Mouse (Mus musculus) hindbrain, postnatal 0 days (tissue): ENCODE data around the gene Rfx7. TPM values are rescaled to one million over a fixed set of nuclear protein-coding genes. Genes with fewer than 3 reads are reported as not detected.
"Not testable (repeated sequence)": the region's sequence is repeated elsewhere in the genome, so short reads cannot be mapped to it uniquely, and the experiment has no call there.

ENCODE experiments used
- ATAC-seq: fragments of 200-750 bp; cut with Nextera tagmentation; 2 replicates; pipeline ENCODE4 v1.8.0; 2017; ENCODE audit warnings: mild to moderate bottlenecking, moderate TSS enrichment, moderate library complexity
- DNase-seq: peaks from one replicate; pipeline ENCODE4 v3.0.0-alpha.2; 2015; ENCODE audit warnings: low spot score
- H3K27ac ChIP-seq: fragments of 300-500 bp; sonication (generic); 2 replicates; pipeline ENCODE4 v1.5.1; 2014; ENCODE audit warnings: mild to moderate bottlenecking
- H3K27me3 ChIP-seq: fragments of 300-500 bp; sonication (generic); 2 replicates; pipeline ENCODE4 v1.6.1; 2014; ENCODE audit warnings: low read length, mixed read lengths; ENCODE audit not compliant: insufficient read depth
- H3K36me3 ChIP-seq: fragments of 300-500 bp; sonication (generic); 2 replicates; pipeline ENCODE4 v1.6.1; 2014; ENCODE audit warnings: low read length, mixed read lengths; ENCODE audit not compliant: insufficient read depth
- H3K4me1 ChIP-seq: fragments of 300-500 bp; sonication (generic); 2 replicates; pipeline ENCODE4 v1.6.1; 2014; ENCODE audit warnings: antibody characterized with exemption, low read length, mixed read lengths; ENCODE audit not compliant: insufficient read depth
- H3K4me2 ChIP-seq: fragments of 300-500 bp; sonication (generic); 2 replicates; pipeline ENCODE4 v1.6.1; 2014; ENCODE audit warnings: low read depth, mild to moderate bottlenecking, low read length, moderate library complexity, mixed read lengths
- H3K4me3 ChIP-seq: fragments of 300-500 bp; sonication (generic); 2 replicates; pipeline ENCODE4 v1.5.1; 2014; ENCODE audit warnings: low read length
- H3K9ac ChIP-seq: fragments of 300-500 bp; sonication (generic); replicated peaks from 2 replicates; pipeline ENCODE4 v1.6.1; 2014; ENCODE audit warnings: mild to moderate bottlenecking, low read length, moderate library complexity, mixed read lengths
- H3K9me3 ChIP-seq: fragments of 300-500 bp; sonication (generic); 2 replicates; pipeline ENCODE4 v1.6.1; 2016; ENCODE audit warnings: low read length, mixed read lengths
- CTCF ChIP-seq: IDR thresholded peaks from 2 replicates; pipeline ENCODE4 v1.5.1; 2016; ENCODE audit warnings: antibody characterized with exemption, control low read depth, low read depth
- WGBS: fragments of 180-500 bp; shearing (Covaris S2); extraction: QIAGEN DNeasy Blood & Tissue Kit; methylation state at CpG from one replicate; pipeline ENCODE4 v1.1.7; 2014; 5-methylcytosine and 5-hydroxymethylcytosine counted together
- polyA plus RNA-seq: library from polyadenylated mRNA; unstranded; fragments of >200 nt; fragmentation: Nextera tagmentation; extraction: Ambion mirVana; gene quantifications from 2 replicates; pipeline ENCODE4 v1.2.1, GENCODE M21; 2015
- total RNA-seq: library from RNA; depleted of rRNA; stranded (reverse); fragments of >200 nt; gene quantifications from 2 replicates; pipeline ENCODE4 v1.2.3, GENCODE M21; 2014

Gene Rfx7
- total and polyA plus RNA-seq, 2 experiments from 2014 or later, result 11.9 to 35.2 TPM

- Histone ChIP-seq H3K4me1 (peaks cover 16% of the 10 kb centered on the region), H3K9ac (peak within 1 kb of the TSS; percentile 100), H3K27ac (peak within 1 kb of the TSS; percentile 100), H3K36me3 (no peaks in the 10 kb centered on the region), H3K9me3 (no peaks in the 10 kb centered on the region), H3K4me2 (peak within 1 kb of the TSS; percentile 78), H3K4me3 (peak within 1 kb of the TSS; percentile 78), H3K27me3 (no peaks in the 10 kb centered on the region)
- ATAC-seq, result peak; percentile 91
- peak; percentile 98 for DNase-seq
- peak; percentile 37 for TF ChIP-seq CTCF
- under 1% methylated on average over 61 of the region's 83 CpGs for WGBS
Measured at GRCm38 (mm10) chr9:72661895-72662661, 130.0 kb downstream of the Rfx7 start, which contains the start of gene Nedd4. Nedd4 (plus strand) TSS chr9:72662346.

- H3K27me3 ChIP-seq, result no peaks in the 10 kb centered on the region
- peak overlapping the region; percentile 78 for H3K4me3 ChIP-seq
- H3K4me1 ChIP-seq, result peaks cover 16% of the 10 kb centered on the region
- ATAC-seq (peak; percentile 66), DNase-seq (peak; percentile 91)
- H3K27ac ChIP-seq, result peak overlapping the region; percentile 100
- peak overlapping the region; percentile 100 for H3K9ac ChIP-seq
- 0 out of 2 replicates have a peak, but pooled peaks have one; percentile 7 for TF ChIP-seq CTCF
- no peaks in the 10 kb centered on the region for H3K9me3 ChIP-seq
- under 1% methylated on average over 44 of the region's 55 CpGs for WGBS
- H3K36me3 ChIP-seq, result no peaks in the 10 kb centered on the region
- peak overlapping the region; percentile 78 for H3K4me2 ChIP-seq
Measured at GRCm38 (mm10) chr9:72662691-72663533, 130.9 kb downstream of the Rfx7 start.

- Histone ChIP-seq H3K4me1 (peaks cover 16% of the 10 kb centered on the region), H3K9me3 (no peaks in the 10 kb centered on the region), H3K27me3 (no peaks in the 10 kb centered on the region), H3K36me3 (no peaks in the 10 kb centered on the region), H3K27ac (peak overlapping the region; percentile 100), H3K4me3 (peak overlapping the region; percentile 78), H3K9ac (peak overlapping the region; percentile 100), H3K4me2 (peak overlapping the region; percentile 78)
- no peak for ATAC-seq
- no peak for TF ChIP-seq CTCF
- WGBS, result 3% methylated on average over 10 of the region's 10 CpGs
- DNase-seq, result no peak
Measured at GRCm38 (mm10) chr9:72663534-72663918, 131.5 kb downstream of the Rfx7 start.

- Histone ChIP-seq H3K27me3 (no peaks in the 10 kb centered on the region), H3K4me3 (peak overlapping the region; percentile 78), H3K27ac (peak overlapping the region; percentile 64), H3K4me1 (peaks cover 16% of the 10 kb centered on the region), H3K9ac (peak overlapping the region; percentile 100), H3K9me3 (no peaks in the 10 kb centered on the region), H3K4me2 (peak overlapping the region; percentile 78), H3K36me3 (no peaks in the 10 kb centered on the region)
- DNase-seq (peak; percentile 47), ATAC-seq (no peak)
- peak; percentile 43 for TF ChIP-seq CTCF
- WGBS, result 14% methylated on average over 12 of the region's 12 CpGs
Measured at GRCm38 (mm10) chr9:72664409-72665351, 132.6 kb downstream of the Rfx7 start.

- TF ChIP-seq CTCF, result no peak
- Histone ChIP-seq H3K4me1 (peaks cover 16% of the 10 kb centered on the region), H3K27ac (peak overlapping the region; percentile 64; the same call in 1 of the 2 replicates), H3K9me3 (no peaks in the 10 kb centered on the region), H3K9ac (no peak overlapping the region), H3K4me2 (peak overlapping the region; percentile 78), H3K27me3 (no peaks in the 10 kb centered on the region), H3K4me3 (0 out of 2 replicates have a peak overlapping the region, but pooled peaks have one; percentile 78), H3K36me3 (no peaks in the 10 kb centered on the region)
- WGBS, result 30% methylated on average over 7 of the region's 7 CpGs
- DNase-seq, result no peak
- ATAC-seq, result no peak
Measured at GRCm38 (mm10) chr9:72665517-72665916, 133.5 kb downstream of the Rfx7 start.

GRCm38 (mm10) chr9:72666352-72667021 is 134.4 kb downstream of the Rfx7 start:
- DNase-seq, H3K27ac ChIP-seq, H3K27me3 ChIP-seq, H3K4me2 ChIP-seq, H3K9ac ChIP-seq, ATAC-seq, H3K4me3 ChIP-seq, H3K9me3 ChIP-seq, H3K36me3 ChIP-seq: not testable (repeated sequence)
- peaks cover 16% of the 10 kb centered on the region for H3K4me1 ChIP-seq
- 86% methylated on average over 6 of the region's 8 CpGs for WGBS
